Mouse (Mus musculus): ENCODE data around the gene Mapk3.
"Not testable (repeated sequence)": the region's sequence is repeated elsewhere in the genome, so short reads cannot be mapped to it uniquely, and the experiment has no call there.

Mapk3 gene

DNA sequence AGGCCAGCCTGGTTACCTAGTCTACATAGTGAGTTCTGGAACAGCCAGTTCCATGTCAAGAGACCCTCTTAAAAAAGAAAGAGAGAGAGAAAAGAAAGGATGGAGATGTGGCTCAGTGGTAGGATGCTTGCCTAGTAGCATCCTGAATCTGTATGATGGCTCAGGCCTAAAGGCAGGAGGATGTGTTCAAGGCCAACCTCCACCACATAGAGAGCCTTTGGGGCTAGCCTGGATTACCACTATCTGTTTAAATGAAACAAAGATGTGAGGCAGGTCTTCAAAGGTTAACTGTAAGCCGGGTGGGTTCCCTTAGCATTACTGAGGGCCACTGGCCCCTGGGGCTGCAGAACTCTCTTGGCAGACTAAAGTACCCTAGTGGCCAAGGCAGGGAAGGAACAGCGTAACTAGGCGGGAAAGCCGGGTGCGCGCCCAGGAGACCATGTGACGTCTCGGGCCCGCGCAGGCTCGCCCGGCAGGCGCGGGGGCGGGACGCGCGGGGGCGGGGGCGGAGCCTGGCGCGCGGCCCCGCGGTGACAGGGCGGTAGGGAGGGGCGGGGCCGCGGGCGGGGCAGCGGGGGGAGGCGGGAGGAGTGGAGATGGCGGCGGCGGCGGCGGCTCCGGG is at the start of gene Mapk3:
TSS of gene Mapk3 (plus strand) at position 552 of the 622 bp plus-strand sequence.
- DNase-seq, result peak; percentile 94

DNA sequence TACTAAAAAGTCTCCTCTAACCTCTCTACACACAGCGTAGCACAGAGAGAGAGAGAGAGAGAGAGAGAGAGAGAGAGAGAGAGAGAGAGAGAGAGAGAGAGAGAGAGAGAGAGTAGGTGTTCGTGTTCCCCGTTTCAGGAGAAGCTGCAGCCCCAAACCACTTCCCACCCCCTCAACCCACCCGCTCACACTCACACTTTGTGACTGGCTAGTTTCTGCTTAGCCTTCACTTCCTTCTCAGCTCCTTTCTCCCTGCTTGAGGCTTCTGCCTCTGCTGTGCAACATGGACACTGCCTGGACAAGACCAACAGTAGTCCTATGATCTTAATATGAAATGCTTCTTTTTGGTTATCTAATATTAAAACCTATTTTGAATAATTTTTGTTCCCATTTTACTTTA is 49.1 kb upstream of the Mapk3 start:
- DNase-seq, result no peak

DNA sequence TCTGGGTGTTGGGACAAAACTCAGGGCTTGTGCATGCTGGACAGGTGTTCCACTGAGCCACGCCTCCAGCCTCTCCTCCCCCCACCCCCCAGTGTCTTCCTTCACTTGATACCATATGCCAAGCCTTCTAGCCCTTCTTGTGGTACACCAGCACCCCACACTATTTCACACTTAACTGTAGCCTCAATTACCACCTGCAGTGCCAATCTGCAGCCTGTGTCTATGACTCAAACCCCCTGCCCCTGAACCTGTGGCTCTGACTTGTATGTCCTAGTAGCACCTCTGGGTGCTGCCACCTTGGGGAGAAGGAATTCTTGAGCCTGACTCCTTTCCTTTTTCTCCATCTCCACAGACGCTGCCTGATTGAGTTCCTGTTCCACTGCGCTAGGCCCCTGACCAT is 47.5 kb upstream of the Mapk3 start:
- DNase-seq, result no peak

DNA sequence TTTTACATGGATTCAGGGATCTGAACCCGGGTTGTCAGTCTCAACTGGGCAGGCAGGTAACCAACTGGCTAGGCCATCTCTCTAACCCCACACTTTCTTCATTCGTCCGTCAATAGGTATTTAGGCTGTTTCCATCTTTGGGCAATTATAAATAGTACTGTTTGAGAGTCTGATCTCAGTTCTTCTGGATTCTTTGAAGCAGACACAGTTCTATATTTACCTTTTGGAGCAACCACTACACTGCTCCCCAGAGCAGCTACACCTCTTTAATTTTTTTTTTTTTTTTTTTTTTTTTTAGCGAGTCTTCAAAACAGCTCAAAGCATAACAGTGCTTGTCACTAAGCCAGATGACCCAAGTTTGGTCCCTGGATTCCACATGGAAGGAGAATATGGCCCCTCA is 43.7 kb upstream of the Mapk3 start:
- DNase-seq, result no peak

DNA sequence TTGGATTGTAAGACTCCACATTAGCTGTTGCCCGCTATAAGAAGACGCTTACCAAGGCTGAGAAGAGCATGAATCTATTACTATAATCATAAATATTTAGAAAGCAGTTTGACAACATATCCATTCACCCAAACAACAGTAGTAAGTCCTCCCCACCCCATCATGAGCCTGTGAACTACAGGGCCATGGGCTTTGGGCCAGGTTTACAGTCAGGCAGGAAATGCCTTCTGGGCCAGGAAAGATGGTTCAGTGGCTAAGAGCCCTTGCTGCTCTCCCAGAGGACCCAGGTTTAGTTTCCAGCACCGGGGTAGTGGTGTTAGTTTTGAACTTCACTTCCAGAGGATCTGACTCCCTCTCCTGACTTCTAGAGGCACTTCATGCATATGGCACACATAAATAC is 41.8 kb upstream of the Mapk3 start:
- no peak for DNase-seq

DNA sequence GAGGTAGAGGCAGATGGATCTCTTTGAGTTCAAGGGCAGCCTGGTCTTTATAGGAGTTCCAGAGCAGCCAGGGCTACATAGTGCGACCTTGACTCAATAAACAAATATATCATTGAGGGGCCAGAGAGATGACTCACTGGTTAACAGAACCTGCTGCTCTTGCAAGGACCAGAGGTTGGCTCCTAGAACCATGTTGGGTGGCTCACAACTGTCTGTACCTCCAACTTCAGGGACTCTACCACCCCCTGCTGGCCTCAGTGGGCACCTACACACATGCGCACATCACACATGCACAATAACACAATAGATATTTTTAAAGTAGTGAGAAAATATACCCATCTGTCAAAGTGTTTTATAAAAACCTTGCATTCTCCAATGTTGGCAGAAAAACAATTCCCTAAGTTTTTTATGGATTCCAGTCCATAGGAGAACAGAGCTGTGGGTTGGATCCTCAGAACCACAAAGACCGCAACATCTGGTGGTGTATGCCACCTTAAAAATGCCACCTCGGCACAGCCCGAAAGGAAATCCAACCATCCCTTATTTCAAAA is 40.5 kb upstream of the Mapk3 start:
- DNase-seq, result peak; percentile 47 to 51

DNA sequence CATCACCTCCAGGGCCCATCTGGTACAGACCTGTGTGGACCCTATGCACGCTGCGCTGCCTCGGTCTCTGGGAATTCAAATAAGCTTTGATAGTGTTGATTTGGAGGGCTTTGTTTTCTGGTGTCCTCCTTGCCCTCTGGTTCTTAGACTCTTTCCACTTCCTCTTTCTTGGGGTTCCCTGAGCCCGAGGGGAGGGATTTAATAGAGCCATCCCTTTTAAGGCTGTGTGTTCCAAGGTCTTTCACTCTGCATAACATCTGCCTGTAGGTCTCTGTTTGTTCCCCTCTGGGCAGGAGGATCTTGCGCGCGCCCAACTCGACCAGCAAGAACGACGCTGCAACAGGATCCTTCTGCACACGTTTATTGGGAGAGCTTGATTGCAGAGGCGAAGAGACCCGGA is 37.8 kb upstream of the Mapk3 start:
- DNase-seq, result peak in 1 of 2 experiments; percentile 19

DNA sequence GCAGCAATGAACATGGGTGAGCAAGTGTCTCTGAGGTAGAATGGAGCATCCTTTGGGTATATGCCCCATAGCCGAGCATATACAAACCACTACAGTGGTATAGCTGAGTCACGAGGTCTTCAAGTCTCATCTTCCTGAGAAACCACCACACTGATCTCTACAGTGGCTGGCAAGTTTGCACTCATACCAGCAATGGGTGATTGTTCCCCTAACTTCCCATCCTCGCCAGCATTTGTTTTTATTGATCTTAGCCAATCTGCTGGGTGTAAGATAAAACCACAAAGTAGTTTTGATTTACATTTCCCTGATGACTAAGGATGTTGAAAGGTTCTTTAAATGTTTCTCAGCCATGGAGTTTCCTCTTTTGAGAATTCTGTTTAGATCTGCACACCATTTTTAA is 34.3 kb upstream of the Mapk3 start:
- no peak for DNase-seq

DNA sequence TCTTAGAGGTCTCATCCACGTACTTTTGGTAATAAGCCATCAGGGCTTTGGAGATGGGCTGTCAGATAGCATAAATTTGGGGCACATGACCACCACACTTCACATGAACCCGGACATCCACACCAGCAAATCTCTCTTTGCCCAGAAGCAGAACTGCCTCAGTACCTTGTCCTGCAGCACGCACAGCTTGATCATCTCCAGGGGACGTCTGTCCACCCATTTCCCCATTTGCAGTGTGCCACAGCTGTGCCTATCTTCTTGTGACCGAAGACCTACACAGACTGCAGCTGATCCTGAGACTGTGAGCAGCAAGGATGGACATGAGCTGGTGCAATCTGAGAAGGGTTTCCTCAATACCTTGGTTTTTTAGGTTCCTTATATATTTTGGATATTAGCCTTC is 33.7 kb upstream of the Mapk3 start:
- no peak for DNase-seq

DNA sequence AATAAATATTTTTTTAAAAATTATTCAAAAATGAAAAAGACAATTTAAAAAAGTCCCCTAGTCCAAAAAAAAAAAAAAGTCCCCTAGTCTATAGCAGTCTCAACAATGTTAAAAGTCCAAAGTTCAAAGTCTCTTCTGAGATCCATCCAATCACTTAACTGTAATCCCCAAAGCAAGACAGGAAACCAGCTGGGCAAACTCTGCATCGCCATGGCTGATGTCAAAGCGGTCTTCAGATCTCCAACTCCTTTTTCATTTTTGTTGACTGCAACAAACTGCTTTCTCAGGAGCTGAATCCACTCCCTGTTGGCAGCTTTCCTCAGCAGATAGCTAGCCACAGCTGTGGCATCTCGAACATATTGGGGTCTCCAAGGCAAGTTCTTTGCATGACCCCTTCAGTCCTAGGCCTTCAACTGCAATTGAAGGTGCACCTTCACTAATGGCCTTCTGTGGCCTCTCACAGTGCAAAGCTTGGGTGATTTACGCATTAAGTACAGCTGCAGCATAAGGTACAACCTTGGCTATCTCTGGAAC is 29.1 kb upstream of the Mapk3 start:
- DNase-seq, result not testable (repeated sequence)

DNA sequence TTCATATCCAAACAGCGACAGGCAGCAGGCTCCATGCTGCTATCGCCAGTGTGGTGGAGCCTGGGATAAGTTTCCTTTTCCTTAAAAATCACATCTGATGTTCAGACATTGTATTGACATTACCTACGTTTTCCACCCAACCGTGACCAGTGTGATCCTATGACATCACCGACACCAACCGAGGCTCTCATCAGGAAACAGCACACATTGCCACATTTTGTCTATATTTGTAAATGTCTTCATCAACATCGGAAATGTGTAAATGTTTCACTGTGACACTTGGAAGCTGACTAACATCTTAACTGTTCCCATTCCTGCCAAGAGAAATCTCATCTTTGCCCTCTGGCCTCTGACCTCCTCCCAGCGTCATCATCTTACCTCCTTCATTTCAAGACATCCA is 23.3 kb upstream of the Mapk3 start:
- DNase-seq, result no peak

DNA sequence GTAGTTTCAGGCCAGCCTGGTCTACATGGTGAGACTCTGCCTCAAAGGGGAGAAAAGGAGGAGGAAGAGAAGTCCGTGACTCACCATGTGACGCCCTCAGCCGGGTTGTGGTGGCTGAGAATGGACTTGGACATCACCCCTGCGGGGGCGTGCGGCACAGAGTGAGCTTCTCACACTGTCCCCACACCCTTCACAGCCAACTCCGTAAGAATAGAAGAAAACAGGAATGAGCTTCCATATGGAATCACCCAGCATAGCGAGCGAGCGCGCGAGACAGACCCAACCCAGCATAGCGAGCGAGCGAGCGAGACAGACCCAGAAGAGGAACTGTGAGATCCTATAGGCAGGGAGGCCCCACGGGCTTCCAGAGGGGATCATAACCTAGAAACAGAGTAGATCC is 19.9 kb upstream of the Mapk3 start:
- no peak for DNase-seq

DNA sequence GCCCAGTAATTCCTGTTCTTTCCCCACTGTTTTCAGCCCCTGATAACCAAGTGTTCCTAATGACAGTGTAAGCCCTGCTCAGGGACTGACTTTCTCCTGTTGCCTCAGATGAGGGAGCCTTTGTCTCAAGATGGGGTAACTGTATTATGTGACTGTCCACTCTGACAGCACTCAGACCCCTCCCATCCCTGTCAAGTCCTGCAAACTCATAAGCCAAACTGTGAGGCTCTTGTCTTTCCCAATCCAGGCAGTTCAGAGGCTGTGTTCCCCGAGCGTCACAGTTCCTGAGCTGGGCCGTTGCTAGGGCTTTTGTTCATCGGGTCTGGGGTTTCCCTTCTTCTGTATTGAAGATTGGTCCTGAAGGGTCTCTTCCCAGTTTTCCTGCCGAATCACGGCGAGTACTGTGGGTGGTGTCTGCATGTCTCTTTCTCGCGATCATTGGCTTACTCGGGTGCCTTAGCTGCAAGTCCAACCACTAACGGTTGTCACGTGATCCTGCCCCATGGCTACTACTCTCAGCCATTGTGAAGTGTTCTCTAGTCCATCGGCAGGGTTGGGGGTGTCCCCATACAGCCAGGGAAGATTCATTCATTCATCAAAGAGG is 19.2 kb upstream of the Mapk3 start:
- DNase-seq, result no peak

DNA sequence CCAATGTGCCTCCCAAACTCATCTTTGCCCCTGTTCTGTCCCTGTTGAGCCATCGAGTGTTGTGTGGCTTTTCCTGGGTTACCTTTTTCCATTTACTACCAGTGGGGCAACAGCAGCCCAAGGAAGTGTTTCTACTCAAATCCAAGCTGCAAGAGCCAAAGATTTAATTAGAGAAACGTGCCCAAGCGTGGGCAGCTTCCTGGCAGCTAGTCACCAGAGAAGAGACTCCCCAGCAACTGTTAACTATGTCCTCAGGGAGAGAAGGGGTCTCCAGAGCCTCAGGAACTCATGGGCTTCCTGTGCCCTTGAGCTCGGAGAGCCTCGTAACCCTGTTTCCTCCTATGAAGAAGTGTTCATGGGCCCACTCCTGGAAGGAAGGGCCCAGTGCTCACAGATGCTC is 18.4 kb upstream of the Mapk3 start:
- no peak for DNase-seq

DNA sequence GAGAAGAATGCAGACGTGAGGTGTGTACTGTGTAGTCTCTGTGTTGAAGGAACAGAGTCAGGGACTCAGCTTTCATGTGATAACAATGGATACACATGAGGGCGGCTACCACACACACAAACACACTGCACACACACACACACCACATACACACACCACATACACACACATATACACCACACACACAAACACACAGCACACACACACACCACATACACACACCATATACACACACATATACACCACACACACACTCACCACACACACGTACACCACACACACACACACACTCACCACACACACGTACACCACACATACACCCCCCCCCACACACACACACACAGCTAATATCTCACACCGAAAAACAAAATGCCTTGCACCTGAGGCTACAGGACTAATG is 17.9 kb upstream of the Mapk3 start:
- DNase-seq, result no peak

DNA sequence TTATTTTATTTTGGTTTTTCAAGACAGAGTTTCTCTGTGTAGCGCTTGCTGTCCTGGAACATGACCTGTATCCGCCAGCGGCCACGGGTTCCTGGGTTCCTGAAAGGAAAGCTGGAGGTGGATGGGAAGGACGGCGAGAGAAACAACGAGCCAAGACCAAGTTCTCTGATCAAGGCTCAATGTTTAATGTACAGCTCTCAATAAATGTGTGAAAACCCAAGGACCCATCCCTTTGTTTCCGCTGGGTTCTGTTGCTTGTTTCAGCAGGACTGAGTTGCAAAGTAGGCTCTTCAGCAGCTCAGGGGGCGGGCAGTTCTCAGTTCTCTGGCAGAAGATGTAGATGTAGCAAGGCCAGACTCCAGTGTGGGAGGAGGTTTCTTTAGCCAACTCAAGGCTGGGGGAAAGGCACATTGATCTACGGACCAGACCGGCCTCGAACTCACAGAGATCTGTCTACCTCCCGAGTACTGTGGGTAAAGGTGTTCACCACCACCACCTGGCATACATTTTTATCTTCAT is 17.4 kb upstream of the Mapk3 start:
- no peak for DNase-seq

DNA sequence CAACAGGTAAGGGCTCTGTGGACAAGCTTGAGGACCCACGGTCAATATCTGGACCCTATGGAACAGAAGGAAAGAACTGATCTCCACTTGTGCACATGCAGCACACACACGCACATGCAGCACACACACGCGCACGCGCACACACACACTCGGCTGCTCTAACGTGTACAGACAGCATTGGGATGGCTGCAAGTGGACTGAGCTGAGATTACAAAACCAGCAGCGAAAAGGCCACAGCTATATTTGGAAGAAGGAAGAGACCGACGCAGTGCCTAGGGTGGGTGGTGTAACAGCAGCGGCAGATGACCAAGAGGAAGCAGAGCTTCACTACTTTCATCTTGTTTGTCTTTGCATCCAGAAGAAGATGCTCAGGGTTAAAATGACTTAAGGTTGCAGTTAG is 13.3 kb upstream of the Mapk3 start:
- DNase-seq, result no peak

DNA sequence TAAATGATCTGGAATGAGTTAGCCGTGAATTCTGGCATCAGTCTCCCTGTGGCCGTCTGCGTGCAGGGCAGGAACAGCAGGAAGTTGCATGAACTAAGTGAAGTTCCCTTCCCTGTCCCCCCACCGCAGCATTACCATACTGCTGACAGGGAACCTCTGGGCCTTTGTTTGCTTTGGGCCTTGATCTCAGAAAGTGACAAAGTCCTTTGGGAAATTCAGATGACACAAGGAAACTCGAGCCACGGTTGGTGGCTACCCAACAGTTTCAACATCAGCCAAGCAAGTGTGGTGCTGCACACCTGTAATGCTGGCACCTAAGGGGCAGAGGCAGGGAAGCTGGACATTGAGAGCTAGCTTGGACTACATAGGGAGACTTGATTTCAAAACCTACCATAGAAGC is 12.6 kb upstream of the Mapk3 start:
- DNase-seq, result peak; percentile 39

DNA sequence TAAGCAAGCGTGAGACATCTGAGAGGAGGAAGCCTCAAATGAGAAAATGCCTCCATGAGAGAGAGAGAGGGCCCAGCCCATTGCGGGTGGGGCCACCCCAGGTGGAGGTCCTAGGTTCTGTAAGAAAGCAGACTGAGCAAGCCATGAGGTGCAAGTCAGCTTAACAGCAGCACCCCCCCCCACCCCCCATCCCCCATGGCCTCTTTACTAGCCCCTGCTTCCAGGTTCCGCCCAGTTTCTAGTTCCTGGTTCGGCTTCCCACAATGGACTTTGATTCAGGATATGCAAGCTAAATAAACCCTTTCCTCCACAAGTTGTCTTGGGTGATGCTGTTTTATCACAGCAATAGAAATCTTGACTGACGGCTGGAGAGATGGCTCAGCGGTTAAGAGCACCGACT is 10.6 kb upstream of the Mapk3 start:
- no peak for DNase-seq

DNA sequence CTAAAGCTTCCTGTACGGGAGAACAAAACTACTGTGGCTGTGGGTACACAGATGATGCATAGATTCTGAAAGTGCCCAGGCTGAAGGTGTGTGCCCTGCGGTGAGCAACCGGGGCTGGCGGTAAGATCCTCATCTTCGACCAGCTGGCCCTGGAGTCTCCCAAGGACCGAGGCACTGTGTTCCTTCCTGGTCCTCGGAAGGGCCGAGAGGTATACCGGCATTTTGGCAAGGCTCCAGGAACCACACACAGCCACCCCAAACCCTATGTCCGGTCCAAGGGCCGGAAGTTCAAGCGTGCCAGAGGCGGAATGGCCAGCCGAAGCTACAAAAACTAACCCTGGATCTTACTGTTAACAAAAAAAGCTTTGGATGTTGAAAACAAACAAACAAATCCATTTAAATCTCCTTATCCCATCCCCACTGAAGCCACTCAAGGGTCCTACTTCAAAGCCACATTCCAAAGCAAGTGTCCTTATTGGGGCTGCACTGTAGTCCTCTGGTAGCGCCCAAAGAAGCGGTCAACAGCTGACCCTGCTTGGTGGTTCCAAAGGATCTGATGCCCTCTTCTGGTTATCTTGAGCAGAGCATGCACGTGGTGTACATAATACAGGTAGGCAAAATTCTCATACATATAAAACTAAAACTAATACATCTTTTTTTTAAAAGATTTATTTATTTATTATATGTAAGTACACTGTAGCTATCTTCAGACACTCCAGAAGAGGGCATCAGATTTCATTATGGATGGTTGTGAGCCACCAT is 9.6 kb upstream of the Mapk3 start:
- DNase-seq, result no peak

DNA sequence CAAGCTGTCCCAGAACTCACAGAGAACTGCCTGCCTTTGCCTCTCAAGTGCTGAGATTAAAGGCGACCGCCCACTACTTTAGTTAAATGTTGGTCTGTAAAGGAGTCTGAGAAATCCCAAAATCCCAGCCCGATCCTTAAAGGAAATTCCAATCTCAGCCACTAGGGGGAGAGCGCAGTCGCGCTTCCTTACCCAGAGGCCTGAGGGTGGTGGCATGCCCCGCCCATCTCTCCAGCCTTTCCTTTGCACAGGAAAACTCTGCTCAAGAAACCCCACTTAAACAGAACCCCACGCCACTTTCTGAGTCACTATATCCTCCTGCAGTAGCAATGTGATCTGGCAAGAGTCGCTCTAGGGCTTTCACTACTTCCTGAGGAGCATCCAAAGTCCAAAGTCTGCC is 4.5 kb upstream of the Mapk3 start:
- peak; percentile 69 to 70 for DNase-seq

DNA sequence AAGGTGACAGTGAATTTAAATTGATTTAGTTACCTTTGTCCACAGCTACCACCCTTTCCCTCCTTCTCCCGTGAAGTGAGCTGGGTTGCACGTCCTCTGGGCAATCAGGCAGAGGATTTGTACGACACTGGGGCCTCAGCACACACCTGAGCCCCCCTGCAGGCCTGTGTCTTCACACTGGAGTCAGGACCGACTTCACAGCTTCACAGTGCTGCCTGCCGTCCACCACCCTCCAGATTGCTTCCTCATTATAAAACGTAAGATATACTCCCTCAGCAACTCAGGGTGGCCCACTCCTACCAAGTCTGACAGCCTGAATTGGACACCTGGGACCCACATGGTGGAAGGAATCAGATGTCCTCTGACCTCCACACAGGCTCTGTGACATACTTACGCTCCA is 862 bp upstream of the Mapk3 start:
- no peak for DNase-seq

DNA sequence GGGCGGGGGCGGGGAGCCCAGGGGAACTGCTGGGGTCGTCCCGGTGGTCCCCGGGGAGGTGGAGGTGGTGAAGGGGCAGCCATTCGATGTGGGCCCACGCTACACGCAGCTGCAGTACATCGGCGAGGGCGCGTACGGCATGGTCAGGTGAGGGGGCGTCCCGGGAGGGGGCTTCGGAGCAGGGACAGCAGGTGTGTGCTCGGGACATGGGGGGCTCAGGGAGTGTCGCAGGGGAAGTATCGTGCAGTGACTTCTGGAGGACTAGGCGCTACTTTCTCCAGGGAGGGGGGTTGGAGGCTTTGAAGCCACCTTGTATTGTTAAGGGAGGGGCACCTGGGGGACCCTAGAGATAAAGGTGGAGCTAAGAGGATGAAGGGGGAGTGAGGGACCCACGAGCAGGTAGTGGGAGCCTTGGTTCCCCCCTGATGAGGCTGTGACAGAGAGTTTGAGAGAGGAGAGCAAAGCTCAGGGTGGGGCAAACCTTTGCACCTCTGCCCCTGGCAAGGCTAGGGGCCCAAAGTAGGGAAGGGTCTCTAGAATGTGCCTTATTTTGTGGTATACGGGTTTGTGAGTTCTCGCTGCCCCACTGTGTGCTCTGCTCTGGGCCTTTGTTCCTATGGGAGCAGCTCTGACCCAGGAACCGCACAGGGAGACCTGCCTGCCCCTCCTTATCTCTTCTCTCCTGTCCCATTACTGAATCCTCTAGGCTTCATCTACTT is 430 bp downstream of the Mapk3 start:
- no peak for DNase-seq
